Mouse (Mus musculus): ENCODE results near the gene Perp. TPM values are rescaled to one million over a fixed set of nuclear protein-coding genes. Genes with fewer than 3 reads are reported as not detected.

The Perp gene
- polyA plus RNA-seq, 1 experiment from 2014 or later, result 77.2 TPM

GRCm38 (mm10) chr10:18904108-18904507 lies 59.3 kb downstream of the Perp start:
- H3K4me3 ChIP-seq (ENCODE audit: low read length), result no peak overlapping the region
- H3K4me1 ChIP-seq (ENCODE audit: control insufficient read depth, insufficient read depth, low read length), result no peaks in the 10 kb centered on the region
- no peak overlapping the region for H3K27ac ChIP-seq (ENCODE audit: low read length)
- 19% methylated on average over 6 of the region's 6 CpGs for WGBS
- no peak overlapping the region for H3K4me2 ChIP-seq (ENCODE audit: low read depth, low read length)
- no peaks in the 10 kb centered on the region for H3K36me3 ChIP-seq (ENCODE audit: control insufficient read depth, insufficient read depth, low read length)
- no peaks in the 10 kb centered on the region for H3K27me3 ChIP-seq (replicated peaks; ENCODE audit: control insufficient read depth, insufficient read depth, low read length)
- no peaks in the 10 kb centered on the region for H3K9me3 ChIP-seq (ENCODE audit: control insufficient read depth, low read length)
- no peak for ATAC-seq
- no peak overlapping the region for H3K9ac ChIP-seq (ENCODE audit: low read depth, low read length)

Other genes with a start within 250 kb of the Perp start
- gene Arfgef3, start 101.1 kb upstream of the Perp start, polyA plus RNA-seq (2015; fragmentation: Nextera tagmentation; extraction: Ambion mirVana), result 1.8 and 2.1 TPM in 2 replicates
- 0.05 TPM in 1 of 2 replicates, not detected in the other for gene Gm4922, start 58.2 kb upstream of the Perp start, polyA plus RNA-seq (2015; fragmentation: Nextera tagmentation; extraction: Ambion mirVana)
- 4.3 and 4.6 TPM in 2 replicates for gene Tnfaip3, start 170.6 kb downstream of the Perp start, polyA plus RNA-seq (2015; fragmentation: Nextera tagmentation; extraction: Ambion mirVana)